Mouse (Mus musculus) R1 (cell line): ENCODE measurements around the gene Gna15.
A peak's percentile ranks its signal among the peaks of the same experiment; 100 is the strongest.

Source experiments
- DNase-seq: peaks from one replicate; pipeline ENCODE4 v3.0.0-alpha.2; 2018; ENCODE audit warnings: low read depth, low spot score

Gene Gna15

GRCm38 (mm10) chr10:81524051-81524605, at the start of gene Gna15:
Gna15 (minus strand) TSS chr10:81524225.
- no peak for DNase-seq

GRCm38 (mm10) chr10:81572975-81573374, 49.0 kb upstream of the Gna15 start:
- DNase-seq = no peak

- no peak for DNase-seq
Measured at GRCm38 (mm10) chr10:81572133-81572671, 48.2 kb upstream of the Gna15 start.

DNA sequence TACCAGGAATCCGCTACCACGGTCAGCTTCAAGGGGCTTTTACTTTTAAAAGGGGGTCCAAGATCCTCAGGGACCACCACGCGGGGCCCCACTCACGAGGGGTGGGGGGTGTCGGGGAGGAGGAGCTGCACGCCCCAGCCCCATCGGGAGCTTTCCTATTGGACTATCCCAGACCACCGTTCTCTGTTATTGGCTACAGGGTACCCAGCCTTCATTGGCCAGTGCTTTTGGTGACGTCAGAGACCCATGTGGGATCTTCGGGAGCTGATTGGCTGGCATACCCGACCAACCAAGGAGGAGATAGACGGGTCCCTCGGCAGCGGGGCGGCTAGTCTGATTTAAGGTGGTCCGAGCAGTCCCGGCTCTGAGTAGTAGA, 47.5 kb upstream of the Gna15 start:
- DNase-seq = peak; percentile 99

DNA sequence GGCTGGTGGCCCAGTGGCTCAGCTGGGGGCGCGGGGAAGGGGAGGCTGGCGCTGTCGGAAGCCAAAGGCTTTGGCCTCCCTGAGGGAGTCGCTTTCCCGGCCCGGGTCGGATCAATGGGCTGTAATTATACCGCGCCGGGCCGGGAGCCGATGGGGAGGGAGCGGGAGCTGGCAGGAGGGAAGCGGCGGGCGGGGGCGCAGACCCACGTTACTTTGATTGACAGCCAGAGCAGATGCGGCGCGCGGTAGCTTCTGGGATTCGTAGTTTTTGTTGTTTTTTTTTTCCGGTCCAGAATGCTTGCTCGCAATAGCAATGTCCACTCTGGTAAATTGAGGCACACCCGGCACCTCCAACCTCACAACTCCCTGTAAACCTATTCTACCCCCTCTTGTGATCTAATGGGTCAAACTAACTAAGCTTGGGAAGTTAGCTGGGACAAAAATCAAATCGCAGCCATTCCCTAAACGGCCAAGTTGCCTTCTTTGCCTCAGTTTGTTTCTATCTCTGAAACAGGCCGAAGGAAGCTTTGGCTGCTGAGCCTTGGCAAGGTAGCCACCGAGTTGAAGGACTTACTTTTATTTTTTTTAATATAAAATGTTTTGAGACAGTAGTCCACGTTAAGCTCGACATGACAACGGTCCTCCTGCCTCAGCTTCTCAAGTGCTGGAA, 46.9 kb upstream of the Gna15 start:
- DNase-seq = peak; percentile 90

- DNase-seq = peak; percentile 60
Measured at GRCm38 (mm10) chr10:81570238-81570800, 46.3 kb upstream of the Gna15 start.

- no peak for DNase-seq
Measured at GRCm38 (mm10) chr10:81569507-81570237, 45.6 kb upstream of the Gna15 start.

DNA sequence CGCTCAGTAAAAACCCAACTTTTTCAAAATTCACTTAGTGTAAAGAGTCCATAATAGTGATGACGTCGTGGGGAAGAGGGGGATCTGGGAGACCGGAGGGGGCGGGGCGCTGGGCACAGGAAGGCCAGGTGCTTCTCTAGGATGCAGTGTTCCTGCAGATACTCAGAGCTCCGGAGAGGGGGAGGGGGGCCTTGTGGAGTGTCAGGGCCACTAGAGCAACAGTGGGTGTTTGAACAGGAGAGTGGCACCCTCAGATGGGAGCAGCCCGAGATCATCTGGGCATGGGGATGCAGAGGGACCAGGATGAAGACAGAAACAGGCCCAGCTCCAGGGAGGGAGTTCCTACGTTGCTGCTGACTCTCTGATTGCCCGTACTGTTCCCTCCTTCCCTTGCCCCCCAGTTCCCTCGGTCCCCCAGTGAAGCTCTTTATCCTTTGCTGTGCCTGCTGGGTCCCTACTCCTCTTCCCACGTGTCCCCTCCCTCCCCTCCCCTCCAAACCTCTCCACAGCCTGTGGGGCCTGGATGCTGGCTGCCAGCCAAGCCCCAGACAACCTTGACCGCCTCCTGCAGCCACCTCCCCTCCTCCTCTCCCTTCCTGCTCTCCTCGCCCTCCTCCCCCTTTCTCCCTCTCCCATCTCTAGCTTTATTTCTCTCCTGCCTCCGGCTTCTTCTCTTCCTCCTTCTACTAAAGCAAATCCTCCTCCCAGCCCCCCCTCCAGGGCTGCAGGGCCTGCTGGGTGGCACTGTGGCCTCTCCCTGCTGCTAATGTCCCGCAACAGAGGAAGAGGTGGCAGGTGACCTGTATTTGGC, 44.6 kb upstream of the Gna15 start:
- DNase-seq = peak; percentile 38

- no peak for DNase-seq
Measured at GRCm38 (mm10) chr10:81565257-81566228, 41.5 kb upstream of the Gna15 start.

DNA sequence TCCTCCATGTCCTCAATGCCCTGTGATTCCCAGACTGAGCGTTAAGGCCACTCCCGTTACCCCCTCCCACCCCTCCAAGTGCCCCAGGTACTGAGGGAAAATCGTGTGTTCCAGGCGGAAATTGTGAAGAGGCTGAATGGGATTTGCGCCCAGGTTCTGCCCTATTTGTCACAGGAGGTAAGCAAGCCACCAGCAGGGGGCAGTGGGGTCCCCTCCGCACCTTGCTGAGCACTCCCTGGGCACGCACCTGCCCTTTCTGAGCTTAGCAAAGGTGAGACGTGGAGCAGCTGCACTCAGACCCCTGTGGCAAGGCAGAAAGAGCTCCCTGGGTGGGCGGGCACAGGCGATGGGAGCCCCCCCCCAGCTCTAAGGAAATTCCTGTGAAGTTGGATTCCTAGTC, 40.7 kb upstream of the Gna15 start:
- DNase-seq = peak; percentile 83

- peak; percentile 67 for DNase-seq
Measured at GRCm38 (mm10) chr10:81564216-81564615, 40.2 kb upstream of the Gna15 start.

DNA sequence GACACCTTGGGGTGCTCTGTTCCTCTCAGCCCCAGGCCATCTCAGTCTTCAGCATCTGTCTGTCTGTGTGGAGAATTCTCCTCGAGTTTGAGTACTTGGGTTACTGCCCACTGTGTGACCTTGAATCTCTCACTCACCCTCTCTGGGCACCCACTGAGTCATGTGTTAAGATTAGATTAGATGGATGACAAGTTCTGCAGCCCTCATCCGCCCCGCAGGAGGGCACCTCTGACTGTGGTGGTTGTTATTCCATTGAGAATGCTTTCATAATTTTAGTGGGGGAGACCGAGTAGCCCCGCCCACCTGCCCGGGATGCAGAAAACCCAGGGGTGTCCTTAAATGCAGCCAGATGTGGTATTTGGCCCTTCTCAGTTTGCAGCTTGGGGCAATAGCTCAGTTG, 39.5 kb upstream of the Gna15 start:
- no peak for DNase-seq

DNA sequence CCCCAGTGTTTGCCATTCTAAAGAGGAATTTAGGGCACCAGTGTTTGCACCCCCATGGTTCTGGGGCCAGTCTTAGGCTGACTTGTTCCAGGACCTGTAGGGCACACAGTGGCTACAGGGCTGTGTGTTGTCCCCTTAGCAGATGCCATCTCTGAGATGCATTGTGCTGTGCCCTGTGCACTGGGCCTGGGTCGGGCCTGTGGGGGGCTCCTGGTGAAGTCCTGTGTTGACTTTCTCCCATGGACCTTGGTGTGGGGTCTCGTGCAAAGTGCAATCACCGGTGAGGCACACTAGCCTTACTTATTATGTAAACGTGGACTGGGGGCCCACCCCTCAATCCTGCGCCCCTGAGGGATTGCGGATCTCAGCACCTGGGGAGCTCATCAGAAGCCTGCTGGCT, 38.4 kb upstream of the Gna15 start:
- DNase-seq = no peak

- peak; percentile 84 for DNase-seq
Measured at GRCm38 (mm10) chr10:81560719-81561459, 36.9 kb upstream of the Gna15 start.

DNA sequence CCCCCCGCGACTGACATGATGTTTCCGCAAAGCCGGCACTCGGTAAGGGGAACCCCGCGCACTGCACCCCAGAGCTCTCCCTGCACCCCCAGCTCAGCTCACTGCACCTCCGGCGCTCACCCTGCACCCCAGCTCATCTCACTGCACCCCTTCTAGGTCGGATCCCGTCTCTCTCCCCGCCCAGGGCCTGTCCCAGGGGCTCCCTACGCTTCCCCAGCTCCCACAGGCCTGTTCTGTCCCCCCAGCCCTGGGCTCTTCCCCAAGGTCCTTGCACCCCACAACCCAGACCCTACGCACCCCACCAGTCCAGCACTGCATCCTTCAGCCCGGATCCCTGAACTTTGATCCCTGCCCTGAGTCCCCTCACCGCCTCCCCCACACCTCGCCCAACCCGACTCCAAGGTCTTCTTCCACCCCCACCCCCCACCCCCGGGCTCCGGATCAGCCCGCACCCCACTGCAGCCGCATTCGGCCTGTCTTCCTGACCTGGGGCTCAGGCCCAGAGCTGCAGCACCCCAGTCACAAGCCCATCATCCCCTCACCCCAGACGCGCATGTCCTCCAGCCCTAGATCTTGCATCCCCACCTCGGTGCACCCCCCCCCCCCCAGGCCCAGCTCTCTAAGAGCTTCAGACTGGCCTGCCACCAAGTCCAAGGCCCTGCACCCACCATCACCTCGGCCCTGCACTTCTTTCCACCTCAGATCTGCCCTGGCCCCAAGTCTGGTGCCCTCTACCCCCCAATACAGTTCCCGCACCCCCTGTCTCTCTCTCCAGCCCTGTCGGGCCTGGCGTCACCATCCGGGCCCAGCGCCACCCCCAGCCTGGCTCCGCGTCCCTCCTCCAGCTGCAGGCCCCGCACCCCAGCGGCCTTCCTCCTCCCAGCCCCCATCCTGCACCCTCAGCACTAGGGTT, 35.9 kb upstream of the Gna15 start:
- DNase-seq = no peak

- peak; percentile 61 for DNase-seq
Measured at GRCm38 (mm10) chr10:81559163-81559626, 35.2 kb upstream of the Gna15 start, which contains the start of gene Aes. Aes (plus strand) TSS chr10:81559488.

DNA sequence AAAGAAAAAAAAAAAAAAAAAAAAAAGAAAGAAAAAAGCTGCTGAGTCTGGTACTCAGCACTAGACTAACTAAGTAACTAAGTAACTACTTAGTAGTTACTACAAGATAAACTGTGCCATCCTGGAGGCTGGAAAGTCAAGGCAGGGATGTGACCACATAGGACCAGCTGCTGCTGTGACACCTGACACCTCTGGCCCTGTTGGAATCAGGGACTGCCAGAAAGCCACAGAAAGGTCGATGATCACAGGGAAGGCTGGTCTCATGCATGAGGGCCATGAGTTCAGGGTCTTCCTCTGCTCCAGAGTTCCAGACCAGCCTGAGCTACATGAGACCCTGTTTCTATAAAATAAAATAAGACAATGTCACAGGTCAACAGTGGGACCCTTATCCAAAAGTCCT, 33.5 kb upstream of the Gna15 start:
- DNase-seq = no peak

GRCm38 (mm10) chr10:81556282-81556681, 32.3 kb upstream of the Gna15 start:
- peak; percentile 78 for DNase-seq
